Mouse (Mus musculus) myocyte (in vitro differentiated cells): ENCODE results near the gene Trim25. TPM values are rescaled to one million over a fixed set of nuclear protein-coding genes. Genes with fewer than 3 reads are reported as not detected.
A peak's percentile ranks its signal among the peaks of the same experiment; 100 is the strongest.

Experiments
- H3K27me3 ChIP-seq: one replicate; pipeline ENCODE4 v1.6.1; 2011; ENCODE audit not compliant: control insufficient read depth, insufficient read depth, insufficient read length
- H3K36me3 ChIP-seq: one replicate; pipeline ENCODE4 v1.6.1; 2011; ENCODE audit not compliant: control insufficient read depth, insufficient read depth
- H3K4me2 ChIP-seq: one replicate; pipeline ENCODE4 v1.6.1; 2011; ENCODE audit warnings: low read depth, control low read depth
- H3K4me3 ChIP-seq: one replicate; pipeline ENCODE4 v1.5.1; 2011; ENCODE audit warnings: mild to moderate bottlenecking, control low read depth, moderate library complexity
- H3K79me2 ChIP-seq: one replicate; pipeline ENCODE4 v1.6.1; 2011; ENCODE audit not compliant: control insufficient read depth, insufficient read depth
- H3ac ChIP-seq: one replicate; pipeline ENCODE4 v1.6.1; 2011; ENCODE audit not compliant: control insufficient read depth, insufficient read length
- CEBPB ChIP-seq: IDR thresholded peaks from 2 replicates; pipeline ENCODE4 v1.6.1; 2011; ENCODE audit warnings: mild to moderate bottlenecking, moderate library complexity; ENCODE audit not compliant: poor library complexity, insufficient read depth, severe bottlenecking
- E2F4 ChIP-seq: IDR thresholded peaks from one replicate; pipeline ENCODE4 v1.6.1; 2011; ENCODE audit warnings: mild to moderate bottlenecking, control low read depth, moderate library complexity; ENCODE audit not compliant: insufficient read depth
- MAX ChIP-seq: IDR thresholded peaks from one replicate; pipeline ENCODE4 v1.6.1; 2011; ENCODE audit warnings: low read depth, mild to moderate bottlenecking, control low read depth
- MYOD1 ChIP-seq, 3 experiments: IDR thresholded peaks; one replicate each; pipeline ENCODE4 v1.6.1; 2011; ENCODE audit warnings: control low read depth in 2 of 3, low read depth in 2 of 3, mild to moderate bottlenecking in 2 of 3, moderate library complexity in 1 of 3; ENCODE audit not compliant: insufficient read length in 2 of 3, control insufficient read depth in 1 of 3
- MYOG ChIP-seq, 3 experiments: IDR thresholded peaks; one replicate each; pipeline ENCODE4 v1.6.1; 2011; ENCODE audit warnings: control low read depth in 2 of 3, low read depth in 2 of 3, mild to moderate bottlenecking in 2 of 3; ENCODE audit not compliant: insufficient read length in 2 of 3, control insufficient read depth in 1 of 3, insufficient read depth in 1 of 3
- POLR2A ChIP-seq: IDR thresholded peaks from one replicate; pipeline ENCODE4 v1.6.1; 2011; ENCODE audit warnings: low read depth, mild to moderate bottlenecking, control low read depth, moderate library complexity; ENCODE audit not compliant: insufficient read length
- POLR2AphosphoS2 ChIP-seq: IDR thresholded peaks from one replicate; pipeline ENCODE4 v1.6.1; 2011; ENCODE audit warnings: low read depth, control low read depth; ENCODE audit not compliant: insufficient read length
- REST ChIP-seq: IDR thresholded peaks from one replicate; pipeline ENCODE4 v1.6.1; 2011; ENCODE audit warnings: mild to moderate bottlenecking, control low read depth, moderate library complexity; ENCODE audit not compliant: insufficient read depth, insufficient read length
- SRF ChIP-seq: IDR thresholded peaks from one replicate; pipeline ENCODE4 v1.6.1; 2011; ENCODE audit warnings: low read depth; ENCODE audit not compliant: control insufficient read depth, insufficient read length
- TCF12 ChIP-seq: IDR thresholded peaks from one replicate; pipeline ENCODE4 v1.6.1; 2011; ENCODE audit warnings: mild to moderate bottlenecking, control low read depth; ENCODE audit not compliant: poor library complexity, insufficient read depth, severe bottlenecking
- TCF3 ChIP-seq: IDR thresholded peaks from one replicate; pipeline ENCODE4 v1.6.1; 2011; ENCODE audit warnings: low read depth, control low read depth; ENCODE audit not compliant: insufficient read length
- USF1 ChIP-seq: IDR thresholded peaks from one replicate; pipeline ENCODE4 v1.6.1; 2011; ENCODE audit warnings: low read depth, mild to moderate bottlenecking, control low read depth, moderate library complexity
- polyA plus RNA-seq: library from polyadenylated mRNA; unstranded; fragments of >200 nt; fragmentation: generic; extraction: Trizol; gene quantifications from one replicate; pipeline ENCODE4 v1.2.1, GENCODE M21; 2012; ENCODE audit warnings: missing spikeins

The Trim25 gene
- 6.5 TPM for polyA plus RNA-seq

- H3K4me3 ChIP-seq, result peak within 1 kb of the TSS; percentile 40
- peaks cover 5% of the 10 kb centered on the region for H3K79me2 ChIP-seq
- H3ac ChIP-seq, result peak within 1 kb of the TSS; percentile 37
- TF ChIP-seq TCF12 (no peak), MYOD1 (IDR thresholded peaks at IDR 0.05; ENCODE audit: control insufficient read depth in 1 of 3, insufficient read length in 2 of 3, low read depth in 2 of 3) (peak in 2 of 3 experiments; percentile 71 to 73), POLR2A (peak; percentile 90), REST (no peak), USF1 (peak; percentile 86), E2F4 (no peak), CEBPB (no peak), MAX (no peak), MYOG (IDR thresholded peaks at IDR 0.05; ENCODE audit: control insufficient read depth in 1 of 3, insufficient read depth in 1 of 3, insufficient read length in 2 of 3, low read depth in 2 of 3) (peak in 1 of 3 experiments; percentile 45), SRF (no peak), POLR2AphosphoS2 (peak; percentile 85), TCF3 (no peak)
- no peaks in the 10 kb centered on the region for H3K27me3 ChIP-seq
- H3K36me3 ChIP-seq, result no peaks in the 10 kb centered on the region
- H3K4me2 ChIP-seq, result peak within 1 kb of the TSS; percentile 58
Measured at GRCm38 (mm10) chr11:88998974-88999722, at the start of gene Trim25. Gene Trim25, plus strand, starts transcription at chr11:88999376.

- Histone ChIP-seq H3K36me3 (peaks cover 9% of the 10 kb centered on the region), H3K4me2 (no peak overlapping the region), H3K27me3 (no peaks in the 10 kb centered on the region), H3ac (no peak overlapping the region), H3K79me2 (peaks cover 46% of the 10 kb centered on the region), H3K4me3 (no peak overlapping the region)
- TF ChIP-seq TCF3 (no peak), MYOD1 (IDR thresholded peaks at IDR 0.05; ENCODE audit: control insufficient read depth in 1 of 3, insufficient read length in 2 of 3, low read depth in 2 of 3) (no peak), E2F4 (no peak), MAX (no peak), POLR2A (no peak), USF1 (no peak), SRF (no peak), CEBPB (no peak), MYOG (IDR thresholded peaks at IDR 0.05; ENCODE audit: control insufficient read depth in 1 of 3, insufficient read depth in 1 of 3, insufficient read length in 2 of 3, low read depth in 2 of 3) (no peak), POLR2AphosphoS2 (no peak), TCF12 (no peak), REST (no peak)
Measured at GRCm38 (mm10) chr11:88949802-88950639, 49.2 kb upstream of the Trim25 start.

GRCm38 (mm10) chr11:88950640-88951250, 48.4 kb upstream of the Trim25 start:
- Histone ChIP-seq H3K79me2 (peaks cover 47% of the 10 kb centered on the region), H3K4me2 (no peak overlapping the region), H3K36me3 (peaks cover 9% of the 10 kb centered on the region), H3ac (no peak overlapping the region), H3K4me3 (no peak overlapping the region), H3K27me3 (no peaks in the 10 kb centered on the region)
- TF ChIP-seq USF1 (no peak), POLR2A (no peak), MAX (no peak), SRF (no peak), E2F4 (no peak), CEBPB (no peak), MYOG (IDR thresholded peaks at IDR 0.05; ENCODE audit: control insufficient read depth in 1 of 3, insufficient read depth in 1 of 3, insufficient read length in 2 of 3, low read depth in 2 of 3) (no peak), MYOD1 (IDR thresholded peaks at IDR 0.05; ENCODE audit: control insufficient read depth in 1 of 3, insufficient read length in 2 of 3, low read depth in 2 of 3) (no peak), TCF3 (no peak), TCF12 (no peak), REST (no peak), POLR2AphosphoS2 (no peak)

- Histone ChIP-seq H3K4me2 (no peak overlapping the region), H3K36me3 (peaks cover 9% of the 10 kb centered on the region), H3K27me3 (no peaks in the 10 kb centered on the region), H3ac (no peak overlapping the region), H3K79me2 (peaks cover 47% of the 10 kb centered on the region), H3K4me3 (no peak overlapping the region)
- TF ChIP-seq MYOD1 (IDR thresholded peaks at IDR 0.05; ENCODE audit: control insufficient read depth in 1 of 3, insufficient read length in 2 of 3, low read depth in 2 of 3) (no peak), TCF3 (no peak), POLR2A (no peak), CEBPB (no peak), USF1 (no peak)
Measured at GRCm38 (mm10) chr11:88951576-88951975, 47.6 kb upstream of the Trim25 start.
